Mouse (Mus musculus): ENCODE data around the gene Cog5. TPM values are rescaled to one million over a fixed set of nuclear protein-coding genes. Genes with fewer than 3 reads are reported as not detected.

Gene Cog5
- total RNA-seq, 2 experiments from 2014 or later: 48.5 to 70.0 TPM

DNA sequence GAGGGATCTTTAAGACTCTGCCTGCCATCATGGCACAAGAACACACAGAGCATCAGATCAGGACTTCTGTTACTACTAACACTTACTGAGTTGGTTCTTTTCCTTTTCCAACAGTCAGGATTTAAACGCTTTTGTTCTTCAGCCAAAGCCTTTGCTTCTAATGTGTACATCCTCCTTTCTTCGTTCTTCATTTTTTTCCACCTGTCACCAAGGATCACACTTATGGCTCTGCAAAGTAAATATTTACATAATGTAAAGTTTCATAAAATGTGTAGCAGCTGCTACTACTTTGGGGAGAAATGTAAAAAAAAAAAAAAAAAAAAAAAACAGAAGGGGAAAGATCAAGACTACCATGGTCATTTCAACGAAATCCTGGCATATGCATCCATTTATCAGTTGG, 273.8 kb downstream of the Cog5 start:
- no peak for ATAC-seq (ENCODE audit: poor library complexity, severe bottlenecking)

DNA sequence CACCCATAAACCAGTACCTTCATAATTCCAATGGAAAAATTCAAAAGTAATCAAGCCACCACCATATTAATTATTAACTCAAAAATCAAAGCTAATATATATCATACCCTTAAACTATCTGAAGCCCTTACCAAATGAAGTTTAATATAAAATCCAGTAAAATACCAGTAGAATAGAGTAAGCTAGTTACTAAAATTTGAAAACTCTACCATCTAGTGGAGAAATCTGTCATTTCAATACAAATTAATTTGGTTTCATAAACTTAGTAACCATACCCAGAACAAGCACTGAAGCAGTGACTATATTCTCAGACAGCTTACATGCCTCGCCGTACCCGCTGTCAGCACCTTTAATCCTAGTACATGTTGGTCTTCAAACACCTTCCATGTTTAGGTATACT, 277.1 kb downstream of the Cog5 start:
- ATAC-seq (ENCODE audit: poor library complexity, severe bottlenecking): no peak

DNA sequence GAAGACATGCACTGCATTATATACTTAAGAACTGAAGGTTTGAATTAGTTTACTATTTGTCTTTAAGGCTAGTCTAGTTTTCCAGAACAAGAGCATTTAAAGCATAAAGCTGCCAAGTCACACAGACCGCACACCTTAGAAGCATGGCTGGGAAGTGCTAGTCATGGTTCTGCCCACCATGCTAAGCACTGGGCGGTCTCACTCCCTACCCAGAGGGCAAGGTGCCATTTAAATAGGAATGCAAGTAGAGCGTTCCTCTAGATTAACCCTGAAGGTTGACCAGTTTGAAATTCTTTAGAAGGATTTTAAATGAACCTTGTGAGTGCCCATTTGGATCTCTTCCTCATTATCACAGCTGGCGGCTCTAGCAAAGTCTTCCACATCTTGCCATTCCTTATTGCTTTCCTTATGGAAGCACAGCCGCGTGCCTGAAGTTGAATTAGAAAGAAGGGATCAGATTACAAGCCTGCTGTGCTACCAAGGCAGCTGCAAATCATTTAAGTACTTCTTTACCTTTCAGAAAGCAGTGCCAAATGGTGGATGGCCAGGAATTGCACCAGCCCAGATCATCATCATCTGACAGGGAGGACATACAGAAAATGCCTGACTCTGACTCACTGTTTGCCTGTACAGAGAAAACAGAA, 282.1 kb downstream of the Cog5 start:
- no peak for ATAC-seq (ENCODE audit: poor library complexity, severe bottlenecking)

DNA sequence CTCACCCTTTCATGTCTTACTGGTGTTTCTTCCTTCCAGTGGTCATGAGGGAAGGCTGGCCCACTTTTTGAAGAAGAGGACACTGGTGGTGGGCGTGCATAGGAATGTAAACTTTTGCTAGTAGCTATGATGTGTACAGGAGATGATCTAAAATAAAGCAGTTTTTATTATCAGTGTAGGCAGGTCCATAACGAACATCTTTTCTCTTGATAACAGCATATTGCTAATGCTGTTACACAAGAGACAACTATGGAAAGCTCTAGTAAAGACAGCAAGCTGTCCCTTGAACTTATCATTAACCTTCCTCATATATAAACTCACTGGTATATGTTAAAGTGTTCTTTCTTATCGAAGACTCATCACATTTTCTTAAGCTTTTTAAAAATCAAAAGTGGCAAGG, 282.9 kb downstream of the Cog5 start:
- ATAC-seq (ENCODE audit: poor library complexity, severe bottlenecking): no peak

DNA sequence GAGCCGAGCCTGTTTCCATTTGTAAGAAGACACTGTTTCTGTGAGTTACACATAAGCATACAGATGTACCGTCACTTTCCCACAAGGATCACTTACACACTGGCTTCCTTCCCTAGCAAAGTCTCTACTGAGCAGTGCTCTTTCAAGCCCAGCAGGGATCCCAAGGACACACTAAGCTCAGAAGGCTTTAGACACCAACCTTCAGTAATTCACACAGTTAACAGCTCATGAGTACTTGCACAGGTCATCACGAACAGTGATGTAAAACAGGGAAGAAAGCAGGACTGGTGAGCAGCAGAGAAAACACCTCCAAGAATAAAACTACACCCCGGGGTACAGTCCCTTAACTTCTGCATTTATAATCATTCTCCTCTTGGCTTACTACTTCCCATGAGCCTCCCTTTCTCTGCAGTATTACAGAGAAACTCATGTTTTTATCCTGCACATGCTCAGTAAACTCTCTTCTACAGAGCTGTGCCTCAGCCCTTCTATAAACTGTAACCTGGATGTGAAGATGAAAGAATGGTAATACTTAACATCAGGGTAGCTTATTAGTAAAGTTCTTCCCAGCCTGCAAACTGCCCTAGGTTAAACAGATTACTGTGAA, 283.8 kb downstream of the Cog5 start:
- ATAC-seq (ENCODE audit: poor library complexity, severe bottlenecking): no peak

DNA sequence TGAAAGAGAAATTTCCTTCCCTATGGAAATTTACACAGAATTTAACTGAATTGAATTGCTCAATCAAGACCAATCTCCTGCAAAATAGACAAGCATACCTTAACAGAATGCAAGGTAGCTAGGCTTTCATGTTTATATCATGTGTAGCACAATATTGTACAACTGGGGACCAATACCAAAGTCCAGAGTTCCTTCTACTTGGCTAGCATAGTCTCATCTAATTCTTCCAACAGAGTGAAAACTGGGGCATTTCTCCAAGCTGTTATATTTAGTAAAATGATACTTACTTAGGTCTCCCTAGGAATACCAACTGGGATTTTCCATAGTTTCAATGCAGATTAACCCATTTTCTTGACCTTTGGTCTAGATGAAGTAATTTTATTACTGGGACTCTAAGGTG, 284.4 kb downstream of the Cog5 start:
- ATAC-seq (ENCODE audit: poor library complexity, severe bottlenecking): no peak

DNA sequence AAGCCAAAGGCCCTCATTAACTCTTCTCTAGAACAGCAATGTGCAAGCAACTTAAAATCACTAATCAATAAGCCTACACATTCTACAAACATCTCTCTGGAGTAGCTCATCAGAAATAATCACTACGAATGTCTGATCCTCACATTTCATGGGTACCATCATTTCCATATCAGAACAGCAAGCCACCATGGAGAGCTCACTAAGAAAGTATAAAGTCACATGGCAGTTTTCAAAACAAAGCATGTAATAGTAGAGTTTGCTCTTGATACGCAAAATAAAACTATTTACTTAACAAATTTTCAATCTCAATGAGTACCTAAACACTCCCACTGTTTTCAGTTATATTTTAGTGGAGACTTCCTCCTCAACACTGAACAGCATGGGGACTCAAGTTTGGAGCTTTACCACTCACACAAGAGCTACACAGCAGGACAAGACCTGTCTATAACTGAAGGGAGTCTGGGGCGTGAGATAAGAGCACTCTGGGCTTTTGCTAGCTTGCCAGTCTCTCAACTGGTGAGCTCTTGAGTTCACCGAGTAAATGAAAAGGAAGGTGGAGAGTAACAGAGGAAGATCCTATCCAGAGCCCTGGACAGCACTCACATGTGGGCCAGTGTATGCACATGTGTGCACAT, 288.5 kb downstream of the Cog5 start:
- 0 out of 2 replicates have a peak, but pooled peaks have one; percentile 18 for ATAC-seq (ENCODE audit: poor library complexity, severe bottlenecking)

DNA sequence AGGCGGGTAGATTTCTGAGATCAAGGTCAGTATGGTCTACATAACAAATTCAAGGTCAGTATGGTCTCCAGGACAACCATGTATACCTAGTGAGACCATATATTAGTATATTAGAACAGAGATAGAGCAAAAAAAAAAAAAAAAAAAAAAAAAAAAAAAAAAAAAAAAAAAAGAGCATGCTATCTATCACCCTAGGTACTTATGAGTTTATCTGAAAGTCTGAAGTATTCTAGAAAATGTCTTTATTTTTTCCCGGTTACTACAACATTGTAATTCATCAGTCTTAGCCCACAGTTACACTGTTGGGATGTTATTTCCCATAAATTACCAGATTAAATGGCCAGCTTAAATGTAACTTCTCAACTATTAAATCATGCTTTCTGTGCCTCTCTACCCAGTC, 289.7 kb downstream of the Cog5 start:
- no peak for ATAC-seq (ENCODE audit: poor library complexity, severe bottlenecking)

DNA sequence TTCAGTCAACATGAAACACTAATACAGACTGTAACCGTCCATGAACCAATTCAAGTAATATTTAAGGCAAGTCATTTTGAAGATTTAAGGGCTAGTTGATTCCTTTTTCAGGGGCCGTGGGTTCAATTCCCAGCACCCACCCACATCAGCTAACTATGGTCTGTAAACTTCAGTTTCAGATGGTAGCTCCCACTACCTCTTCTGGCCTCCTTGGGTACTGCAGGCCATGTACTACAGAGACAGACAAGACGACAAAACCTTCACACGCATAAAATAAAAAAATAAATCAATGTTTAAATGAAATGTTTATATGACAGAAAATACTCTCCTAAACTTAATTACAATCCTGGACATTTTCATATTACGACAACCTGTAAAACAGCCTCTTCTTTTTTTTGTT, 292.8 kb downstream of the Cog5 start:
- no peak for ATAC-seq (ENCODE audit: poor library complexity, severe bottlenecking)

DNA sequence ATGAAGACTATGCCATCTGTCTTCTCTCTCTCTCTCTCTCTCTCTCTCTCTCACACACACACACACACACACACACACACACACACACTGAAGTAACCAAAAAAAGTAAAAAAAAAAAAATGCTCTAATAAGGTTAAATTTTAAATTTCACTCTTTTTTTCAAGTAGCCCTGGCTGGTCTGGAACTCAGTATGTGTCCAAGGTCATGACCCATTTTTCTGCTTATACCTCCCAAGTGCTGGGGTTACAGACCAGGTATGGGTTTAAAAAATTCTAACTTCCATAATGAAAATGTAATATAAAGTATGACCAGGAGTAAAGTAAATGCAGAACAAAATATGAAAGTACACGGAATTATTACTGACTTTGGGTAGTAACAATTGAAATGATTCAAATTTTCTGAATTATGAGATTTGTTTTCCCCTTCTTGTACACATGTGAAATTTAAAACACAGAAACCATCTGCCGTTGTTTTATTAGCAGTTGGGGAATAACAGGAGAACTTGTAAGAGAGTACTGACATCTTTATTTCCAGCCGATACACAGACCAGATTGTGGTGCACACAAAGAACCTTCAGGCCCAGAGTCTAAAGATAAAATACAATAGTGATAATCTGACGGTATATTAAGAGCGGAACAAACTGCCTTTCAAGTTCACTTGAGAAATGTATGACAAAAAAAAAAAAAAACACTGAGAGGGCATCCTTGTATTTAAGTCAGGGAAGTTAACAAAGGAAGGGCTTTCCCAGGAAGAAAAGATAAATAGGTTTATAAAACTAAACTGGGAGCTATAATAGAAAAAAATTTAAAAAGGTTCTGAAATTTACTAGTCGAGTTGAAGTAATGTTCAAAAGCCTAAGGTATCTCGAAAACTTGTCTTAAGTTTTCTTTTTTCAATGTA, 293.7 kb downstream of the Cog5 start:
- no peak for ATAC-seq (ENCODE audit: poor library complexity, severe bottlenecking)

DNA sequence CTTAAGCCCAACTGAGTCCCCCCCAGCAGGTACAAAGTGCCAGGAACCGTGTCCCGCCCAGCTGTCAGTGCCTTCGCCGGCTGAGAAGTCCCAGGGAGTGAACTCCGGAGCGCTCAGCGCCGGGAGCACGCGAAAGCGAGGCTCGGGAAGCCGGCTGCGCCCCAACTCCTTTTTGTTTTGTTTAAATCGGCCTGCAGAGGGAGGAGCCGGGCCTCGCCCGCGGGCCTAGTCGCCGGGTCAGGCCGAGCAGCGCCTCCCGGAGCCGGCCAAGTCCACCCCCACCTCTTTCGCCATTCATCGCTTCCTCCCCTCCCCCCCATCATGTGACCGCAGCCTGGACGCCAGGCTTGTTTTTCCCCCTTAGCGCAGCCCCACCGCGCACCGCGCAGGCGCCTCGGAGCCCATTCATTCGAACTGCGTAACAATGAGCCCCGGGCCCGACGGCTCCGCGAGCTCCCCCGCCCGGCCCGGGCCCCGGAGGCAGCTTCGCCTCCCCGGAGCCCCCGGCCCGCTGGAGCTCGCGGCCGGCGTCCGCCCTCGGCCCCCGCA, 294.6 kb downstream of the Cog5 start:
- ATAC-seq (ENCODE audit: poor library complexity, severe bottlenecking): peak; percentile 66

DNA sequence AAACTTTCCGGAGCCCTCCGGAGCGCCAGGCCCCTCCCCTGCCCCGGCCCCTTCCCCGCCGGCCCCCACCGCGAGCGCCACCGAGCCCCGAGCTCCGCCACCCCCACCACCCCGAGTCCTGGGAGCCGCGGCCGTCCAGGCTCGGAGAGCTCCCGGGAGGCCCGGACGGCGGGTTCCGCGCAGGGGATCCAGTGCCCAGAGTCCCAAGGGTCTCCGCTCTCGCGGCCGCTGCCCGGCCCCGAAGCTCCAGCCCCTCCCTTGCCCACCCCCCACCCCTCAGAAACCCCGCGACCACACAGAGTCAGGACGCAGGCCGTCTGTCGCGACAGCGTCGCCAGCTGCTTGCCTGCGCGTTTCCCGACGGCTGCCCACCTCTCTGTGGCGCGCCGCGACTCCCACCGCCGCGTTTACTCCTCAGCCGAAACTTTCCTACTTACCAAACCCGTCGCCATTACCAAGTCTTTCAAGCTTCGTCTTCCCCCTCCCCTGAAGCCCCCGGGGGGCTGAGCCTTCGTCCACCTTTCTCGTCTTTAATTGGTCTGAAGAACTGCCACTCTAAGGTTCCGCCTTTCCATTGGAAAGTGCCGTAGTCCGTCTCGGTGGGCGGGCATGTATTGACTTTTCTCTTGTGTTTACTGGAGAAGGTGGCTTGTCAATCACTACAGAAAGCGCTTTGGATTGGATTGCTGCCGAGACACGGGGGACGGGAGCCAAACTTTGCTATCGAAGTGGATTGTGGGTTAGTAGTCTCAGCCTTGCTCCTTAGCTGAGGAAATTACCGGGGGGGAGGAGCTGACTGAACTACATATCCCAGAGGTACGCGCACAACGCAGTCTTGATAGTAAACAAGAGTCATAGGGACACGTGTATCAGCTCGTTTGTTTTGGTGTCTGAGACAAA, 295.3 kb downstream of the Cog5 start, which contains the start of gene Hbp1:
Hbp1 (minus strand) TSS at position 777 of the 900 bp plus-strand sequence.
- ATAC-seq (ENCODE audit: poor library complexity, severe bottlenecking): peak; percentile 83

DNA sequence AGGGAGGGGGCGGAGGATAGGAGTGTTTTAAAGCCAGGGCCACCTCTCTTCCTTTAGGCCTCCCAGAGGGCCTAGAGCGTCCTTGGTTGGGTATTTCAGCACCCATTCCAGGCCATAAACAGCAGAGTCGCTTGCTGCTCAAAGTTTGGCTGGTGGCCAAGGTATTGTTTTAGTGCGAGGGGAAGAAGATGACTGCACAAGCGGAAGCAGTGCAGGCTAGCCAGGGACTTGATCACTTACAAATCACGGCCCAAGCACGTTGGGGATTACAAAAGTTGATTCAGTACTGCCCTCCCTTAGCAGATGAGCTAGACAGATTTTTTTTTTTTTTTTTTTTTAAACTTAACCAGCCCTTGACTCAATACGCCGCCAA, 296.0 kb downstream of the Cog5 start:
- no peak for ATAC-seq (ENCODE audit: poor library complexity, severe bottlenecking)

DNA sequence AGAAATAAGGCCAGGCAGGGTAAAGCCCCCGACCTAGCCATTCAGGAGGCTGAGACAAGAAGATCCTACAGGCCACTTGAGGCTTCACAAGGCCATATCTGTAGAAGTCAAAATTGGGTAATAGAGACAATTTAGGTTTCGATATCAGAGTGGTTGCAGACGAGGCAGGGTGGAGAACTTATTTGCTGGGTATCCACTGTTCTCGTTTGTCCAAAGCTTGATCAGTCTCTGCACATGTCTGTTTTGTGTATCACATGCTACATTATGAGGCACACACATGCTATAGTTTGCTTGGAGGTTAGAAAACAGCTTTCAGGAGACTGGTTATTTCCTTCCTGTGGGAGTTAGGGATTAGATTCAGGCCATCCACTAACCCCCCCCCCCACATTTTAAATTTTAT, 301.2 kb downstream of the Cog5 start:
- ATAC-seq (ENCODE audit: poor library complexity, severe bottlenecking): no peak

DNA sequence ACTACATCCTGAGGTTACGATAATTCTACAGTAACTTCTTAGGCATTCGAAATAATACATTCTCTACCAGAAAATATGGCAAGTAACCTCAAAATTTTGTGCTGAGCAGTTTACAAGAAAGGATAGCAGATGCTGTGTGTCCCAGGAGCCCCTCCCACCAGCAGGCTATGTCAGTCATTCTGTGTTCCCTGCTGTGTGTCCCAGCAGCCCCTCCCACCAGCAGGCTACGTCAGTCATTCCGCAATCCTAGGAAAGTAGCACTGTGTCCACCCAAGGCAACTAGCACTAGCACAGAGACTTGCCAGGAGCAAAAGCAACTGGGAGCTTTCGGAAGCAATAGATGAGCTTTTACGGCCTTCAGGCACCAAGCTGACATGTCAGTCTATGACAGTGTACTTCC, 309.4 kb downstream of the Cog5 start:
- ATAC-seq (ENCODE audit: poor library complexity, severe bottlenecking): no peak

DNA sequence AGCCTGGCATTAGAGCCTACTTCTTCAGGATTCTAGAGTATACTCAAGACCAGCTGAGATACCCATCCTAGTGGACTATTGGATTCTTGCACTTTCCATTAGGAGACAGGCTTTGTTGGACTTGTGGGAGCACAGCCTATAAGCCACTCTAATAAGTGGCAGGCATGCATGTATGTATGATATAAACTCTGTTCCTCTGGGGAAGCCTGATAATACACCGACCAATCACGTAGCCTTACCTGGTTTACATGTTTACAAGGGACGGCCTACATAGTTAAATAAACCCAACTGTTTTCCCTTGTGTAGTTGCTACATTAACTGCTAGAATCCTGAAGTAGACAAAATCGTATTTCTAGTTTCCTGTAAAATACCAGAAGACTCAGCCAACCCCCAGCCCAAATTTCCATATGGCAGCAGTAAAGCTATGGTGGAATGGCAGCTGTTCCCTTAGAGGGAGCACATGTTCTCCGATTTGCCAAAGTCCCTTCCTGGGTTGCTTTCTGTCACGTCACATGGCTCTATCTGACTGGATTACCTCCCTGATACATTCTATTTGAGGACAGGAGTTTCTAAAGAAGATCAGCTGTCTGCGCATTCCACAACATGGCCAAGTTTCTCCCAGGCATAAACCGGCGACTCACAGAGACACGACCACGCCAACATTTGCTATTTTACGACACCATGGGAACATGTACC, 311.0 kb downstream of the Cog5 start:
- ATAC-seq (ENCODE audit: poor library complexity, severe bottlenecking): no peak

DNA sequence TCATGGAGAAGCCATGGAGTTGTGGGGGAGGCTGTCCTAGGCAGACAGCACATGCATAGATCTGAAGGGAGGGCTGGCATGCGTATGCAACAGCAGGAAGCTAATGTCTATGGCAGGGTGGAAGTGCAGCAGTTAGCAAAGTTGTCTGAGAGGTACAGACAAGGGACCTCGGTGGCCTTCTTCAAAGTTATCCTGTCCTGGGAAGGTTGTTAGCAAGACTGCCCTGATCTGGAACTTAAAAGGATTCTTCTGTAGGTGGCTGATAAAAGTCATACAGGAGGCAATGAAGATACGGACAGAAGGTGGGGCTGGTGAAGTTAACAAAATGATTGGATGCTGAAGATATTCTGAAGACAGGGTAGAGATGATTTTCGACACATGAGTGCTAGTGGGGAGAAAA, 311.7 kb downstream of the Cog5 start:
- peak; percentile 18; the same call in 1 of the 2 replicates for ATAC-seq (ENCODE audit: poor library complexity, severe bottlenecking)

DNA sequence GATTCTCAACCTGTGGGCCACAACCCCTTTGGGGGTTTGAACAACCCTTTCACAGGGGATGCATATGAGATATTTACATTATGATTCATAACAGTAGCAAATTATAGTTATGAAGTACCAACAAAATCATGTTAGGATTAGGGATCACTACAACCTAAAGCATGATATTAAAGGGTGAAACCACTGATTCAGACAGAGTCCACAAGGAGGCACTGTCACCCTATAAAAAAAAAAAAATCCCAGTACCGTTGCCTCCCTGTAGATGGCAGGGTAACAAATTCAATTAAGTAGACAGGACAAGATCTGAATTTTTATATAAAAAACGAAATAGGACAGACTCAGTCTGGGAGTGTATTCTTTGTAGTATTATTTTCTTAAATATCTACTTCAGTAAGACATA, 312.9 kb downstream of the Cog5 start:
- ATAC-seq (ENCODE audit: poor library complexity, severe bottlenecking): peak; percentile 97

DNA sequence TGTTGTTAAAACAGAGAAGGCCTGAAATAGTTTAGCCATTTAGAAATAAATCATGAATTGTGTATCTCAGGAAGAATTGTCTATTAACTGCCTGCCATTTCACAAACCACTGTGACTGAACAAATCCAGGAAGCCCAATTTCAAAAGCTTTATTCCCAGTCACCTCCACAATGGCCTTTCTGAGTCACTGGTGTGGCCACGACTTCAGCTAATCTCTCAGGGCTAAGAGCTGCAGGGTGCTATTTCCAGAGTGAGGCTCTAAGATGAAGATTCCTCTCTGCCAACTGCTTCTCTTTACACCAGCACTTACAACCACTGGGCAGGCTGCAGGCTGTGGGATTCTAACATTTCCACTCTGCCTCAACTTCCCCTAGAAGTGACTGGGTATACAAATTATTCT, 314.4 kb downstream of the Cog5 start:
- ATAC-seq (ENCODE audit: poor library complexity, severe bottlenecking): no peak

Data from megakaryocyte, adult 5-6 weeks (primary cell).